Mouse (Mus musculus) testis, adult 2 months (tissue): ENCODE data around the gene Prex1. TPM values are rescaled to one million over a fixed set of nuclear protein-coding genes. Genes with fewer than 3 reads are reported as not detected.

ENCODE experiments used
- H3K27ac ChIP-seq: fragments of 200-500 bp; 2 replicates; pipeline ENCODE4 v1.5.1; 2012; ENCODE audit warnings: low read depth, low read length; ENCODE audit not compliant: control insufficient read depth, insufficient read depth
- H3K27me3 ChIP-seq: fragments of 200-500 bp; 2 replicates; pipeline ENCODE4 v1.6.1; 2012; ENCODE audit warnings: mild to moderate bottlenecking, low read length, moderate library complexity; ENCODE audit not compliant: control insufficient read depth, insufficient read depth
- H3K36me3 ChIP-seq: fragments of 200-500 bp; 2 replicates; pipeline ENCODE4 v1.6.1; 2012; ENCODE audit warnings: mild to moderate bottlenecking, low read length; ENCODE audit not compliant: control insufficient read depth, insufficient read depth
- H3K4me1 ChIP-seq: fragments of 200-500 bp; 2 replicates; pipeline ENCODE4 v1.6.1; 2012; ENCODE audit warnings: low read length; ENCODE audit not compliant: control insufficient read depth, insufficient read depth
- H3K4me3 ChIP-seq: fragments of 200-500 bp; 2 replicates; pipeline ENCODE4 v1.5.1; 2012; ENCODE audit warnings: low read depth, mild to moderate bottlenecking, low read length, moderate library complexity, mixed read lengths; ENCODE audit not compliant: control insufficient read depth
- CTCF ChIP-seq: fragments of 200-500 bp; IDR thresholded peaks from 2 replicates; pipeline ENCODE4 v1.5.1; 2012; ENCODE audit warnings: low read depth, mild to moderate bottlenecking, inconsistent platforms, low read length, moderate library complexity; ENCODE audit not compliant: control insufficient read depth, insufficient read depth, insufficient replicate concordance
- POLR2A ChIP-seq: fragments of 200-500 bp; IDR thresholded peaks from 2 replicates; pipeline ENCODE4 v1.6.1; 2012; ENCODE audit warnings: low read depth, mild to moderate bottlenecking, inconsistent platforms, low read length, moderate library complexity; ENCODE audit not compliant: control insufficient read depth
- polyA plus RNA-seq: library from polyadenylated mRNA; depleted of rRNA; stranded (reverse); fragments of >200 nt; gene quantifications from 2 replicates; pipeline ENCODE4 v1.2.3, GENCODE M21; 2012

Gene Prex1
- polyA plus RNA-seq, 1 experiment = 13.6 TPM

- Histone ChIP-seq H3K4me1 (peaks cover 6% of the 10 kb centered on the region), H3K27me3 (no peaks in the 10 kb centered on the region), H3K36me3 (no peaks in the 10 kb centered on the region), H3K4me3 (no peak overlapping the region), H3K27ac (no peak overlapping the region)
- no peak for TF ChIP-seq CTCF
- TF ChIP-seq POLR2A = no peak
These were observed 16.9 kb upstream of the Prex1 start for GRCm38 (mm10) chr2:166730567-166730915.

- peaks cover 6% of the 10 kb centered on the region for H3K4me1 ChIP-seq
- H3K36me3 ChIP-seq = no peaks in the 10 kb centered on the region
- no peak overlapping the region for H3K27ac ChIP-seq
- H3K27me3 ChIP-seq = no peaks in the 10 kb centered on the region
- TF ChIP-seq POLR2A (no peak), CTCF (no peak)
- H3K4me3 ChIP-seq = no peak overlapping the region
These were observed 16.3 kb upstream of the Prex1 start for GRCm38 (mm10) chr2:166729656-166730566.

GRCm38 (mm10) chr2:166729045-166729444, 15.4 kb upstream of the Prex1 start:
- H3K4me3 ChIP-seq = no peak overlapping the region
- no peaks in the 10 kb centered on the region for H3K36me3 ChIP-seq
- H3K27ac ChIP-seq = no peak overlapping the region
- H3K27me3 ChIP-seq = no peaks in the 10 kb centered on the region
- TF ChIP-seq POLR2A (no peak), CTCF (no peak)
- peaks cover 6% of the 10 kb centered on the region for H3K4me1 ChIP-seq

- peaks cover 6% of the 10 kb centered on the region for H3K4me1 ChIP-seq
- no peak overlapping the region for H3K27ac ChIP-seq
- no peak overlapping the region for H3K4me3 ChIP-seq
- H3K36me3 ChIP-seq = no peaks in the 10 kb centered on the region
- H3K27me3 ChIP-seq = no peaks in the 10 kb centered on the region
- TF ChIP-seq CTCF (no peak), POLR2A (no peak)
These were observed 14.6 kb upstream of the Prex1 start for GRCm38 (mm10) chr2:166728261-166728680.

GRCm38 (mm10) chr2:166727790-166728189, 14.2 kb upstream of the Prex1 start:
- Histone ChIP-seq H3K4me3 (no peak overlapping the region), H3K27ac (no peak overlapping the region), H3K27me3 (no peaks in the 10 kb centered on the region), H3K36me3 (no peaks in the 10 kb centered on the region), H3K4me1 (peaks cover 6% of the 10 kb centered on the region)
- TF ChIP-seq POLR2A (no peak), CTCF (no peak)

- Histone ChIP-seq H3K36me3 (no peaks in the 10 kb centered on the region), H3K4me1 (peaks cover 6% of the 10 kb centered on the region), H3K27ac (no peak overlapping the region), H3K27me3 (no peaks in the 10 kb centered on the region), H3K4me3 (no peak overlapping the region)
- TF ChIP-seq POLR2A (no peak), CTCF (no peak)
These were observed 13.3 kb upstream of the Prex1 start for GRCm38 (mm10) chr2:166726891-166727290.

GRCm38 (mm10) chr2:166720416-166720815, 6.8 kb upstream of the Prex1 start:
- Histone ChIP-seq H3K27ac (no peak overlapping the region), H3K4me3 (no peak overlapping the region), H3K4me1 (no peaks in the 10 kb centered on the region; the same call in 1 of the 2 replicates), H3K27me3 (no peaks in the 10 kb centered on the region), H3K36me3 (no peaks in the 10 kb centered on the region)
- TF ChIP-seq CTCF (no peak), POLR2A (no peak)
